Mouse (Mus musculus) activated CD4-positive, CD25-positive, alpha-beta regulatory T cell, adult 4 months (primary cell): ENCODE data around the gene Retreg1. TPM values are rescaled to one million over a fixed set of nuclear protein-coding genes. Genes with fewer than 3 reads are reported as not detected.

Experiments used
- ATAC-seq: one replicate; pipeline ENCODE4 v1.8.0; 2017
- polyA plus RNA-seq, 2 experiments: library from polyadenylated mRNA; unstranded; fragments of 100-300 nt; shearing (Covaris generic); gene quantifications; one replicate each; pipeline ENCODE4 v1.2.1; 2017

Retreg1 gene
- polyA plus RNA-seq, 2 experiments from 2014 or later, result 58.2 to 69.6 TPM

GRCm38 (mm10) chr15:25884416-25884958, 41.5 kb downstream of the Retreg1 start:
- ATAC-seq, result peak; percentile 43

GRCm38 (mm10) chr15:25886581-25887011, 43.6 kb downstream of the Retreg1 start:
- no peak for ATAC-seq

GRCm38 (mm10) chr15:25889927-25890326, 46.9 kb downstream of the Retreg1 start:
- ATAC-seq, result no peak

- peak; percentile 85 for ATAC-seq
These were observed 48.6 kb downstream of the Retreg1 start for GRCm38 (mm10) chr15:25891556-25891955.

- ATAC-seq, result no peak
These were observed 50.3 kb downstream of the Retreg1 start for GRCm38 (mm10) chr15:25893327-25893726.

GRCm38 (mm10) chr15:25896783-25897182, 53.8 kb downstream of the Retreg1 start:
- ATAC-seq, result peak; percentile 50

- ATAC-seq, result peak; percentile 31
These were observed 54.6 kb downstream of the Retreg1 start for GRCm38 (mm10) chr15:25897617-25898016.

GRCm38 (mm10) chr15:25899021-25899420, 56.0 kb downstream of the Retreg1 start:
- ATAC-seq, result no peak

- peak; percentile 56 for ATAC-seq
These were observed 57.6 kb downstream of the Retreg1 start for GRCm38 (mm10) chr15:25900540-25900939.

GRCm38 (mm10) chr15:25902931-25903615, 60.1 kb downstream of the Retreg1 start:
- ATAC-seq, result no peak

- no peak for ATAC-seq
These were observed 61.5 kb downstream of the Retreg1 start for GRCm38 (mm10) chr15:25904435-25905021.

- ATAC-seq, result peak; percentile 67
These were observed 67.0 kb downstream of the Retreg1 start for GRCm38 (mm10) chr15:25909783-25910494.

GRCm38 (mm10) chr15:25910495-25910865, 67.5 kb downstream of the Retreg1 start:
- ATAC-seq, result no peak

GRCm38 (mm10) chr15:25910924-25911323, 67.9 kb downstream of the Retreg1 start:
- no peak for ATAC-seq

- no peak for ATAC-seq
These were observed 69.9 kb downstream of the Retreg1 start for GRCm38 (mm10) chr15:25912911-25913310.

- ATAC-seq, result no peak
These were observed 70.7 kb downstream of the Retreg1 start for GRCm38 (mm10) chr15:25913659-25914058.

- no peak for ATAC-seq
These were observed 71.2 kb downstream of the Retreg1 start for GRCm38 (mm10) chr15:25914160-25914559.

GRCm38 (mm10) chr15:25915013-25915412, 72.0 kb downstream of the Retreg1 start:
- ATAC-seq, result no peak

GRCm38 (mm10) chr15:25915574-25916205, 72.7 kb downstream of the Retreg1 start:
- no peak for ATAC-seq

GRCm38 (mm10) chr15:25916252-25916651, 73.3 kb downstream of the Retreg1 start:
- no peak for ATAC-seq

GRCm38 (mm10) chr15:25918641-25919040, 75.7 kb downstream of the Retreg1 start:
- no peak for ATAC-seq

- ATAC-seq, result no peak
These were observed 77.0 kb downstream of the Retreg1 start for GRCm38 (mm10) chr15:25919995-25920394.

- ATAC-seq, result no peak
These were observed 77.9 kb downstream of the Retreg1 start for GRCm38 (mm10) chr15:25920886-25921285.
